Mouse (Mus musculus): ENCODE results near the gene Zwint.

The Zwint gene

DNA sequence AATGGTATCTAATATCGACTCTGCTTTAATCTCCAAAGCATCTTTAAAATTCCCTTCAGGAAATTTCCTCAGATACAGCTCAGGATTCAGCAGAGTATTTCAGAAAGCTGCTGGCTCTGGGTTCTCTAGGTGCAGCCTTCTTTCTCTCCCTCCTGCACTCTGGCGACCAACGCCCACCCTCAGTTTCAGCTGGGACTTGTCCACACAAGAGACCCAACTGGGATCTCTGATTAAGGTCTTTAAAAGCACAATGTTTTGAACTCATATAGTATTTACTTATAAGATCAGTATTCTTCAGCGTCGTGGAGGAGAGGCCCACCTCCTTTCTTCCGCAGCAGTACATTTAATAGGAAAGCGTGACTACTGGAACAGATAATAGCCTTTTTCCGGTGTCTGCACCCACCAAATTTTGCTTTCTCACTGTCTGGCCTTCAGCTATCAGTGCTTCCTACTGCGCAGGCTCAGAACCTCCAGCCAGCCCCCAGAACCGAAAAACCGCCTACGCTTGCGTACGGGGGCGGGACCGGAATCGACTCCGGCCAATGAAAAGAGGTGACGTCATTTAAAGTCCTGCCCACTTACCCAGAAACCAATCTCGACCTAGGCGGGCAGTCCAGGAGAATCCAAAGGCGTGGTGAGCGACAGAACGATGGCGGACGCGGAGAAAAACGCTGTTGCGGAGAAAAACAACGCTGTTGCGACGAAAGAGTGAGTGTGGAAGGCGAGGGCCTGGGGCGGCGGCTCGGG, at the start of gene Zwint:
Zwint (plus strand) TSS at position 576 of the 747 bp plus-strand sequence.
- peak; percentile 93 to 94 for DNase-seq

DNA sequence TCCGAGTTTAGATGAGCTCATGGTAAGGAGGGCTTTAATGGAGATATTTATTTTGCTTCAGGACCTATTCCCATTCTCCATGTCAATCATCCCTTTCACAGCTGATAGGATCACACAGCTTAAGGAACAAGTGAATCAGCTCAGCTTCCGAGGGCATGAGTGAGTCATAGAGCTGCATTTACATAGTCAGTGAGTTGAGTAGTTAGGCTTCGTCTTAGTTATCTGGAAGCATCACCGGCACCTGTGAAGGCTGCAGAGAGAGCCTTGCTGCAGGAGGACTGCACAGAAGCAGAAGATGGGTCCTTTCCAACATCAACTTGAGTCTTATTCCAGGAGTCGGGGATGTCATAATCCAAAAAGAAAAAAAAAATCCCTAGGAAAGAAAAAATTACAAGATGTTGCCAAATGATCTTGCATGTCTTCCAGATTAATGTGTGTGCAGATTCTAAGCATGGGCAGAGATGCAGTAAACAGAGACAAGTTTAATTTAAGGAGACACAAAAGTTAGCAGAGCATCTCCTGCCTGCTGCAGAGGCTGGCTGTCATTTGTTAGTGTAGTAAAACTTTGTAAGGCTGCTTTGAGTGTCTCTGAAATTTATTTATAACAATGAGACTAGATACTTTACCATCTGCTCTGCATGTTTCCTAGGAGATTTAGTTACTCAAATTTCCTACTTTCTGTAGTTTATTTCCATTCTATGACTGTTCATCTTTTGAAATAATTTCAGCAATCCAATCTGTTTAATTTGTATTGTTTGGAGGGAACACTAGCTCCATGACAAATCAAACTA, 41.3 kb upstream of the Zwint start:
- no peak for DNase-seq

GRCm38 (mm10) chr10:72616153-72616552, 38.5 kb upstream of the Zwint start:
- DNase-seq = no peak

DNA sequence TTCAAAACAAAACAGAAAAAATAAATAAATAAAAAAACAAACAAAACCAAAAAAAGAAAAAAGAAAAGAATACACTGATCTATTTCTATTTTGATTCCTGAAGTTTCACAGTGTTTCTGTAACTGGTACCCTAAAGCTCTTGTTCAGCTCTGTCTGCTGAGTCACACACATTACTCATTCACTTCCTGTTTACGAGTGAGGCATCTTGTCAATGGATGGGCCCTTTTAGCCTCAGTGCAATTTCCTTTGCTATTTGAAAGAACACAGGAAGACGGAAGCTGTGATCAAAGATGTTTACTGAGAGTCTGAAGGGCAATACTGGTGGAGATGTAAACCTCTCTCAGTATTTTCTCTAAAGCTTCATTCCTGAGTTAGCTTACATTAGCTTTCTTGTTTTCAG, 34.1 kb upstream of the Zwint start:
- no peak for DNase-seq

DNA sequence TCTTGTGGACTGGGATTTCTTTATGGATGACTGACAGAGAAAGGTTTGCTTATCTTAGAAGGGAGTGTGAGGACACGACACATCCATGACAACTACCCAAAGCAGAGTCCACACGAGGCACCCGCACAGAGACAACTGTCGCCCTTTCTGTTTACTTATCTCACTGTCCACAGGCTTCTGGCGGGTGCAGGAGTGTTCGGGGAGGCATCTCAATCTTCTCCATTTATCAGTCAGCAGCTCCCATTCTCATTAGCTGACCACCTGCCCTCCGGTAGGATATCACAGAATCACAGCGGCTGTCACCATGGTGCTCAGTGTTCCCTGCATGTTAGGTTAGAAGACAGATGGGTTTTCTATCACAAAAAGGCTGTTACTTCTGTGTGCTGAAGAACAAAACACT, 31.1 kb upstream of the Zwint start:
- DNase-seq = peak; percentile 23 to 27

DNA sequence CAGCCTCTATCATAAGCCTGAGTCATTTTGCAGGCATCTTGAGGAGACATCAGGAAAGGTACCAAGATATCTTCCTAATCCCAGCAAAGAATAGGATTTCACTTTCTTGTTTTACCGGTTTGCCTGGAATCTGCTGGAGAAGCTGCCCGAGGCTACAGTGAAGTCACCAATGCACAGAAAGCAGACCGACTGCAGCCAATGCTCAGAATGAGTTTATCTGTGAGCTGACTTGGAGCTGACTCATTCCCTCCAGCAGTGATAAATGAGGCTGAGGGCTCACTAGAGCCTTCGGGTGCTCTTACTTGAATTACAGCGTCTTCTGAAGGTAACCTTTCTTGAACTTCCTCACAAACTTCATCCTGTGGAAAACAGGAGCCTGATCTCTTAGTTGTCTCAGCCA, 20.5 kb upstream of the Zwint start:
- no peak for DNase-seq

DNA sequence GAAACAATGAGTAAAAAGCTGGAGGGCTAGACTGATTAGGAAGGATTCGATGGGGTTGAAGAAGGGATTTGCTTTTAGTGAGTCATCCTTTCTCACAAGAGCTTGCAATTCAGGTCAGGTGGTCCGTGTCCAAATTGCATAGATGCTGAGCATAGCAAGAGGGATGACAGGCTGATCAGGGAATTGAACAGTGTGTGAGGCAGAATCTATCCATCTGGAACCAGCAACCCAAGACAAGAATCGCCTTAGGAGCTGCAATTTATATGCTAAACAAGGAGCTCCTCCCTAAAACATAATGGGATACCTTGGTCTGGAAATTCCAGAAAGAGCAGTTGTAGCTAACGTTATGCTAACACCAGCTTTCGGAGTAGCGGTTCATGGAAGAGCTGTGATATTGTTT, 3.8 kb upstream of the Zwint start:
- no peak for DNase-seq

- no peak for DNase-seq
Measured at GRCm38 (mm10) chr10:72653797-72654196, 848 bp upstream of the Zwint start.

- no peak for DNase-seq
Measured at GRCm38 (mm10) chr10:72655017-72655509, 418 bp downstream of the Zwint start.

DNA sequence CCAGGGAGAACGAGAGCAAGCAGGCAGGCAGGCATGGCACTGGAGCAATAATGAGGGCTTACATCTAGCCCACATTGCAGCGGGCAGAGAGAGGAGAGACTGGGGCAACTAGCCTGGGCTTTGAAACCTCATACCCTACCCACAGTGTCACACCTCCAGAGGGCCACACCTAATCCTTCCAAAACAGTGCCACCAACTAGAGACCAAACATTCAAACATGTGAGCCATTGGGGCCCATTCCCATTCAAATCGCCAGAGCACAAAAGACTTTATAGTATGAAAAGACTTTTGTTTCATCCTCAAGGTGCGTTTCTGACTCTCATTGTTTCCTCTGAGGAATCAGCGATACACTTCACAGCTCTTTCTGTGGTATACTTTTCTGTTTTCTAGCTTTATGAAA, 4.6 kb downstream of the Zwint start:
- no peak for DNase-seq

DNA sequence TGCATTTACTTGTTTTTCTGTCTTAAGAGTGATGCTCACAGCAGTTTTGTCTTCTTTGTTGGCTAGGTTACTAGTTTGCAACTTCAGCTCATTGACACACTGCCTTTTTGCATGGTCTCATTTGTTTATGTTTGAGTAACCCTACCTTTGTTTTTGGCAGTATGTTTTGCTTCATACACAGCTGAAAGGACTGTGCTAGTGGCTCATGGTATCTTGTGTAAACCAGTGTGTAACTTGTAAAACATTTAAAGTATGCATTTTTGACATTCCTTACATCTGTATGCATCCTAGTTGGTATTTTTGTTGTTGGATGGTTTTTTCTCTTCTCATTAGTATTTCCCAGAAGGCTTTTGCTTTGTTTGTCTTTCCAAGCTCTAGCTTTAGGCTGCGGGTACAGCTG, 5.7 kb downstream of the Zwint start:
- DNase-seq = no peak

DNA sequence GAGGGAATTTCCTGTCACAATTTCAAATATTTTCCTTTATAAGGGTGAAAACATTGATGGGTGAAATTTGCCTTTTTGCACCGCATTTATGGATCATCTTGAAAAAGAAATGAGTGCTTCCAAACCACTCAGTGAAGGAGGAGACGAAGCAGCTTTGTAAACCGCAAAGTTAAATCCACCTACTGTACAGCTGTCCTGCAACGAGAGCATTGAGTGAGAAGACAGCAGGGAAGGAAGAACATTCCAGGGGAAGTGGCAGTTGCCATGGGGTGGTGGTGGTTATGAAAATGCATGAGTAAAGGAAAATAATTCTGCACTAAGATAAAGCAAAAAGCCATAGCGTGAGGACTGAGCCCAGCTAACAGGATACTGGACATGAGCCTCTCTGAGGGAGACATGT, 13.2 kb downstream of the Zwint start:
- no peak for DNase-seq

DNA sequence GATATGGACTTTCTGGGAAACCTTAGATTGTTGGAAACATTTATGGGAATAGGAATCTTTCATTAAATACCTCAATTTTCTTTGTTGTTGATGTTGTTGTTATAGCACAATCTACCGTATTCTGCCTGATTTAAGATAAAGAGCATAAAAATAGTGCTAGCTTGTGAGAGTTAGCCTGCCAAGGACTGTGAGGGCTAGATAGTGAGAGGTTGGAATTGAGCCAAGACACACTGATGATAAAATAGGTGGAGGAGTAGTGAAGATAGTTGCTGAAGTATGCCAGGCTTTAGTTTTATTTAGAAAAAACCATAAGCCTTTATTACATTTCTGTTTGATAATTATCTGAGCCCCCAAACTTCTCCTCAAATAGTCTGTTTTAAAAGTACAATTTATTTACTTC, 14.4 kb downstream of the Zwint start:
- DNase-seq = no peak

GRCm38 (mm10) chr10:72675971-72676370, 21.3 kb downstream of the Zwint start:
- DNase-seq = no peak

DNA sequence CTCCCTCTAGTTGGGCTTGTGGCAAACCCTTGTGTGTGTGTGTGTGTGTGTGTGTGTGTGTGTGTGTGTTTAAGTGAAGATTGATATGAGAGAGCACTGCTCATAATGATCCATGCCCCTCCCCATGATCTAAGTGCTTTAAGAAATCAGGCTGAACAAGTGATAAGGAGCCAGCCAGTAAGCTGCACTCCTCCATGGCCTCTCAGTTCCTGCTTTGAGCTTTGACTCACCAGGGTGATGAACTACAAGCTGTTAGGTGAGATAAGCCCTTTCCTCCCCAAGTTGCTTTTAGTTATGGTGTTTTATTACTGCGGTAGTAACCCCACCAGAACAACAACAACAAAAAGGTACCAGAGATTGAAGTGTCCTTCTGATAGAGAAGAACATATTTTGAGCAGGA, 21.9 kb downstream of the Zwint start:
- DNase-seq = no peak

DNA sequence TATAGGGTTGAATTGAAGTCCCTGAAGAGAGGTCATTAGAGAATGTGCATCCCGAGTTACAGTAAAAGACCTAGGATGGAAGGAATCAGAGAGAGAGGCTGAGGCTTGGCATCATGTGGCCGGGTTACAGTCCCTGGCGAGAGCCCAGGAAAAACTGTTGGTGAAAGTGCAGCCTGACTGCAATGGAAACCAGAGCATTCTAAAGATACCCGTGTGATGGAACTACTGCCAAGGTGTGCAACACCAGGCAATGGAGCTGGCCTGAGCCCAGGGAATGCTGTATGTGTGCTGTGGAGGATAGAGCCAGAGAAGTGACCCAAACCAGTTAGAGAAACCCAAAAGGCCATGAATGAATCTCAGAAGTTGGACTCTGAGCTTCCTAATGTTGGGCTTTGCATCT, 24.4 kb downstream of the Zwint start:
- no peak for DNase-seq

GRCm38 (mm10) chr10:72701092-72701491, 46.4 kb downstream of the Zwint start:
- DNase-seq = no peak

DNA sequence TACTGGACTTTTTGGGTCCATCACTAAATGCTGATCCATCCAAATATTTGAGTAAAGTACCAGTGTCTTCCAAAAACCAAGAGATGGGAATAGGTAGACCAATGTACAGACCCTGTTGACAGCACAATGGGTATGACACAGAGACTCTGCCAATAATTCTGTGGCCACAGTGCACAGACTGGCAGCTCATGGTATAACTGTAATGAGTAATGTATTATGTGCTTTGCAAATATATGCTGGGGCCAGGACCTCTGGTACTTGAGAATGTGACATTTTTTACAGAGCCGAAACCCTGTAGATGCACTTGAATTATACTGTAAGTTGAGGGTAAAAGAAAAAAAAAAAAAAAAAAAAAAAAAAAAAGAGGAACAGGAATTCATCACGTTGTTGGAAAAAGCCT, 59.1 kb downstream of the Zwint start:
- DNase-seq = no peak

Measured in cerebellum, postnatal 36 days (tissue).